Mouse (Mus musculus) myocyte (in vitro differentiated cells): ENCODE data around the gene Ehf.

Experiments used
- E2F4 ChIP-seq: IDR thresholded peaks from one replicate; pipeline ENCODE4 v1.6.1; 2011; ENCODE audit warnings: mild to moderate bottlenecking, control low read depth, moderate library complexity; ENCODE audit not compliant: insufficient read depth
- MAX ChIP-seq: IDR thresholded peaks from one replicate; pipeline ENCODE4 v1.6.1; 2011; ENCODE audit warnings: low read depth, mild to moderate bottlenecking, control low read depth
- POLR2A ChIP-seq: IDR thresholded peaks from one replicate; pipeline ENCODE4 v1.6.1; 2011; ENCODE audit warnings: low read depth, mild to moderate bottlenecking, control low read depth, moderate library complexity; ENCODE audit not compliant: insufficient read length

DNA sequence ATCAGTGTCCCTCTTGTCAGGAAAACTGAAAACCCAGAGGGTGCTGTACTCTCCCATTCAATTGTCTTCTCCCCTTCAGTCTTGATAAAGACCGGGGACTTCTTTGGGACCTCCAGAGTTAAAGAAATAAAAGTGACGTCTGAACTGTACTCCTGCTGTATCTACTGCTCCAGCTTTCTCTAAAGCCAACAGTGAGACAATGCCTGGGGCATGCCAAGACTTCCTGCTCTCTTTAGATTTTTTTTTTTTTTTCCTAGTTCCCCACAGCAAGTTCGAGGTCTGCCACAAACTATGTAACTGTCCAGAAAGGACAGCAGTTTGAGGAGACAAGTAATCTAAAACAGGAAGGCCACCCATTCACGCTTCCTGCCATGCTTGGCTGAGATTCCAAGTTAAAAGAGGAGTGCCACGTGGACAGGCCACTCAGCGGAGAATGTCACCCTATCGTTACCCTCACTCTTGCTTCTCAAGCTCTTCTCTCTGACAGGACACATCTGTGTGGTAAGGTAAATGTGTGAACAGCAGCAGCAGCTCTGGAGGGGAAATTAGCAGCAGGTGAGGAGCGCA is 20.8 kb downstream of the Ehf start:
- TF ChIP-seq MAX (no peak), POLR2A (no peak), E2F4 (no peak)
